Mouse (Mus musculus) left cerebral cortex, postnatal 36 days (tissue): ENCODE results near the gene Chil1. TPM values are rescaled to one million over a fixed set of nuclear protein-coding genes. Genes with fewer than 3 reads are reported as not detected.

Experiments used
- DNase-seq, 2 experiments: peaks; one replicate each; pipeline ENCODE4 v3.0.0; 2021 to 2022; ENCODE audit warnings: low spot score in 2 of 2, mixed read lengths in 1 of 2
- intact Hi-C: fragments of 180-260 bp; cut with DNase I; formaldehyde crosslinking; loops from one replicate; pipeline ENCODE4 v1.15.1; 2025
- total RNA-seq, 2 experiments: library from RNA; stranded (reverse); gene quantifications; 2 replicates each; pipeline ENCODE4 v1.2.3; 2021

Chil1 gene
- total RNA-seq, 2 experiments from 2014 or later, result 12.0 to 12.4 TPM

- intact Hi-C loops, result no loop called here
- DNase-seq, result no peak
Measured at GRCm38 (mm10) chr1:134167416-134168305, 14.3 kb upstream of the Chil1 start.

GRCm38 (mm10) chr1:134168567-134168966, 13.4 kb upstream of the Chil1 start:
- DNase-seq, result no peak
- intact Hi-C loops, result no loop called here

DNA sequence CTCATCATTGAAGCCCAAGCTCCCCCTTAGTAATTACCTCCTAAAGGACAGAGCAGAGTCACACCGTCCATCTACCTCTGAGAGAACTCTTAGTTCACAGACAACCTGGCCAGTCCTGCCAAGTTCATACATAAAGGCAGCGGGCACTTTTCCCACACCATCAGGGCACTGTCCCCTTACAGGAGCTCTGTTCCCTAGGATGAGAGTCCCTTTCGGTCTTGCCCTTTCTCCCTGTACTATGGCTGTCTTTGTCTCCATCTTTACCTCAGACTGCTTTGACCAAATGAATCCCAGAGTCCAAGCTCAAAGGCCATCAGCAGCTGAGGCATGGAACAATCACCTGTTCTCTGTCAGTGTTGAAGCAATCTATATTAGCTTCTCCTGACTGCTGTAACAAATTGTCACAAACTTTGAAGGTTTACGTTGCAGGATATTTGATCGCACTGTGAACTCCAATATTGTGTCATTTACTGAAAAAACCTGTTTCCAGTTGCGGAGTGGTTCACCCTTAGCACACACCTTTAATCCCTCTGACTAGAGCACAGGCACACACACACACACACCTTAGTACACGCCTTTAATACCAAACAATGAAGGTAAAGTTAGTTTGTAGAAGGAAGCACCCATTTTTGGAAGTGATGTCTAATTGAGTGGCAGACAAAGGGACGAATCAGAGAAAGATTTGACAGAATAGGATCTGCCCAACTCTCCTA, 12.8 kb upstream of the Chil1 start:
- no peak for DNase-seq
- intact Hi-C loops, result no loop called here

DNA sequence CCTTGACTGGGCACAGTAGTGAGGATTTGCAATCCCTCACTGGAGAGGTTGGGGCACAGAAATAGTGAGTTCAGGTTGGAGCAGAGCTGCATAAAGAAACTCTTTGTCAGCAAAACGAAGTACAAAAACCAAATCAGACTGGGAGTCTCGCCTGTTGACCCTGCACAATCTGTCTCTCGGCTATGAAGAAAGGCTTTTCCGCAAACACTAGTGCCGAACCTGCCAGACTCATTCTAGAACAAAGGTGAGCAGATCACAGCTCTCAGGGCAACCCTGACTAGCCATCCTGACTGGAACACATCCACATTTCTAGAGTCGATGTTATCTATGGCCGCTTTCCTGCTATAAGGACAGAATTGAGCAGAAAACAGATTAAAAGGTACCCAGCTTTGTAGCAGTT, 8.9 kb upstream of the Chil1 start:
- DNase-seq, result no peak
- intact Hi-C loops, result no loop called here

DNA sequence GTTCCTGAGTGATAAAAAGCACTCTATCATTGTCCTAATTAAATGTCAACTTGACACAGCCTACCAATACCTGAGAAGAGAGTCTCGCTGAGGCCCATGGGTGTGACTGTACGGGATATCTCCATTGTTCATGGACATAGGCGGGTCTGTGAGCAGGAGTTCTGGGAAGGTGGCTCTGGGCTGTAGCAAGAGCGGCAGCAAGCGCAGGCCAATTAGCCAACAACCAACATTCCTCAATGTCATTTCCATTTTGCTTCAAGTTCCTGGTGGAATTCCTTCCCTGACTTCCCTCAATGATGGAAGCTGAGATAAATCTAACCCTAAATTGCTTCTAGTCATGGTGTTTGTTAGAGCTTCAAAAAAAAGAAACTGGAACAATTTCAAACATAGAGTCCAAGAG, 4.0 kb upstream of the Chil1 start:
- DNase-seq, result no peak
- intact Hi-C loops, result no loop called here

GRCm38 (mm10) chr1:134184089-134184488, 2.1 kb downstream of the Chil1 start:
- intact Hi-C loops, result no loop called here
- no peak for DNase-seq

DNA sequence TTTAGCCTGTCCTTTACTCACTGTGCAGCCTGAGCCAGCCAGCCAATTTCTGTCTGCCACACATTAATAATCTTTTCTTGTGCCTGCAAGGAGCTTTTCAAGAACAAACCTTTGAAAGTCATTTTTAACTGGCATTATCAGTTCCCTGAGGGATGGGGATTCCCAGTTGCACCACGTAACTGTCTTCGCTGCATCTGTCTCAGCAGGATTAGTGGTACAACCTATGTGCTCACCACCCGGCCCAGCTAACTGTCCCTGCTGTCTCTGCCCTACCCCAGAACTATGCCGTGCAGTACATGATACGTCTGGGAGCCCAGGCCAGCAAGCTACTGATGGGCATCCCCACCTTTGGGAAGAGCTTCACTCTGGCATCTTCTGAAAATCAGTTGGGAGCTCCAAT, 6.2 kb downstream of the Chil1 start:
- intact Hi-C loops, result no loop called here

GRCm38 (mm10) chr1:134188989-134189729, 7.2 kb downstream of the Chil1 start:
- DNase-seq, result no peak
- intact Hi-C loops, result no loop called here

More for the DNA sequence above, 6.2 kb downstream of the Chil1 start:
- no peak for DNase-seq

DNA sequence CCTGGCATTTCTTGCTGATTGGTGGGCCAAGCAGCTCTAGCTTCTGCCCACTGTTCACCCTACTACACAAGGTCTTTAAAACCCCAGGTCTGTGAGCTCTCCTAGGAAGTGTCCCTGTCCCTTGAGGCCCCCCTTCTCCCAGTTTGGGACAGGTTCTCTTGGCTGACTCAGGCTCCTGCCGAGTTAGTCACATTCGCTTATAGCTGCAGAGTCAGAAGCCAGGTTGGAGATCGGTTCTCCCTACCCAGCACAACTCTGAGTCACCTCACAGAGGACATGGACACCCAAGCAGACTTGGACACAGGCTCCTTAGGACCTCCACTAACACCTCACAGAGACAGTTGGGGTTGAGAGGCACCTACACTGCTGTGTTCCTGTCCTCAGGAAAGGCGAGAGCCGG, 9.2 kb downstream of the Chil1 start:
- intact Hi-C loops, result no loop called here
- no peak for DNase-seq

DNA sequence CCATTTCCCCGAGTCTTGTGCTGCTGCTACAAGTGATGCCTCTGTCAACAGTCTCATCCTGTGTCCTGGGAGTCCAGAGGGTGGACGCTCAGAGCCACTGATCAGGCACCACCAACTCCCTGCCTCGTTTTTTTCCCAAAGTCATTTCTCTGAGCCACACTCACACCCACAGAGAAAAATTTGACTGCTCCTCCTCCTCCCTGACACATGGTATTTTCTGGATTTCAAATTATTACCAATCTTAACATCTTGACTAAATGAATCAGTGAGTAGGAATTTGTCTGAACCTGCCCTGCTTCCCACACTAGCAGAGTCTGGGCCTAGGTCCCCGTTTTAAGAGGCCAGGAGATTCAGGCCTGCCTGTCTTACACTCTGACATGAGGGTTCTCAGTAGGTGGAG, 10.0 kb downstream of the Chil1 start:
- intact Hi-C loops, result no loop called here
- DNase-seq, result no peak

GRCm38 (mm10) chr1:134193126-134193525, 11.2 kb downstream of the Chil1 start, which contains the start of gene Mybph:
TSS of gene Mybph (plus strand) at chr1:134193448.
- no peak for DNase-seq
- intact Hi-C loops, result no loop called here

GRCm38 (mm10) chr1:134193674-134194197, 11.8 kb downstream of the Chil1 start:
- no peak for DNase-seq
- intact Hi-C loops, result no loop called here

DNA sequence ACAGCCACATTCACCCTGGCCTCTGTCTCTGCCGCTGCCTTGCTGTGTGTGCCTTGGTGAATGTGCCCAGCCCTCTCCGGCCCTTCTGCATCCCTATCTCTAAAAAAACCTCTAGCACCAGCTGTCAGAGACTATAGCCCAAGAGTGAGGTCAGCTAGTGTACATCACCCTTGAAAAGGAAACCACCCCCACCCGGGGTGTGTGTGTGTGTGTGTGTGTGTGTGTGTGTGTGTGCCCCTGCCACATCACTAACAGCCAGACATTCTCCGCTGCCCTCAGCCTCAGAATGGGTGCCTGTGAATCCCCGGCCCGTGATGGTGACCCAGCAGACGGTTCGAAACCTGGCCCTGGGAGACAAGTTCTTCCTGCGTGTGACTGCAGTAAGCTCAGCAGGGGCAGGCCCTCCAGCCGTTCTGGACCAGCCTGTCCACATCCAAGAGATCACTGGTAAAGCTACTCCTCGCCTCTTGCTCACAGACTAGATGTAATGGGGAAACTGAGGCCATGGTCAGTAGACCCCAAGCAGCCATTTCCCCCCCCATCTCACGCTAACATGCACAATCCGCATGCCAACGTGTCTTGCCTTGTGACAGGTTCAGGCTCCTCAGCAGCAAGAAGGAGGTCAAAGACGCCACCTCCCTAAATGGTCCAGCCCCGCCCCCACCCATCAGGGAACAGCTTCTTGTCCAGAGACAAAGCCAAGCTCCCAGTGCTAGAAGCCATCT, 12.5 kb downstream of the Chil1 start:
- intact Hi-C loops, result loop anchor here (5.0 kb wide), 2 partner anchors 42 to 138 kb away; partner anchors contain the start of gene Ppfia4
- DNase-seq, result no peak

GRCm38 (mm10) chr1:134195117-134195516, 13.1 kb downstream of the Chil1 start:
- intact Hi-C loops, result loop anchor here (5.0 kb wide), 2 partner anchors 43 to 137 kb away; partner anchors contain the start of gene Ppfia4

GRCm38 (mm10) chr1:134195571-134195970, 13.6 kb downstream of the Chil1 start:
- DNase-seq, result peak in 1 of 2 experiments; percentile 55
- intact Hi-C loops, result loop anchor here (5.0 kb wide), 2 partner anchors 43 to 137 kb away; partner anchors contain the start of gene Ppfia4

More at GRCm38 (mm10) chr1:134195117-134195516, 13.1 kb downstream of the Chil1 start:
- DNase-seq, result no peak

GRCm38 (mm10) chr1:134195979-134196378, 14.0 kb downstream of the Chil1 start:
- intact Hi-C loops, result loop anchor here (5.0 kb wide), 2 partner anchors 44 to 136 kb away; partner anchors contain the start of gene Ppfia4
- DNase-seq, result no peak

DNA sequence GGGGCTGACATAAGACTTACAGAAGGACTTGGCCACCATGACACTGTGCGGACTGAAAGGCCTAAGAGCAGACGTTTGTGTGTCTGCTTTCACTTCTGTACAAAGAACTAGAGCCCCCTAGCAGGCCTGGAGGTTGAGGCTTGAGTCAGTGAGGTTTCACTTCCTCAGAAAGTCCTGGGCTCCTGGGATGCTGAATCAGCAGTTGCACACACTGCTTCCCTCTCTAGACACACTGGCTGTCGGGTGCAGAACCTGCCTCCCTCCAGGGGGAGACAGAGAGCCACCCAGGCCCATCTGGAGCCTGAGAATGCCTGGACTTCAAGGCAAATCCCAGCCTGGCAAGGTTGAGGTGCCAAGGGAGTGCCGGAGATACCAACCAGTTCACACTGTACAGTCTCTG, 14.4 kb downstream of the Chil1 start:
- intact Hi-C loops, result loop anchor here (5.0 kb wide), 2 partner anchors 44 to 136 kb away; partner anchors contain the start of gene Ppfia4
- DNase-seq, result peak; percentile 76 to 80

DNA sequence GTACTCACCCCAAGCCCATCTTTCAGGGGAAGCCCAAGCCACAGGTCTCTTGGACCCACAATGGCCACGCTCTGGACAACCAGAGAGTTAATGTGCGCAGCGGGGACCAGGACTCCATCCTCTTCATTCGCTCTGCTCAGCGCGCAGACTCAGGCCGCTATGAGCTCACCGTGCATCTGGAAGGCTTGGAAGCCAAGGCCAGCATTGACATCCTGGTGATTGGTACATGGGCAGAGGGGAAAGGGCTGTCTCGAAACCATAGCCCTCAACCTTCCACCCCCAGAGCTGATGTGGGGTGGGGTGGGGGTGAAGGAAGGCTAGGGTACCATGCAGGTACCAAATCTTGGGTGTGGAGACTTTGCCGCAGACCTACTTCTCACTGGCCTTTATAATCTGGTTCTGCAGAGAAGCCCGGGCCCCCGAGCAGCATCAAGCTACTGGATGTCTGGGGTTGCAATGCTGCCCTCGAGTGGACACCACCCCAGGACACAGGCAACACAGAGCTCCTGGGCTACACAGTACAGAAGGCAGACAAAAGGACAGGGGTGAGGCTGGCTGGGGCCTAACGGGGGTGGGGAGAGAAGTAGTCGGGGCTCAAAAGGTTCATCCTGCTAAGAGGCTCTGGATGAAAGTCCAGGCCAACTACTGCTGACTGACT, 15.5 kb downstream of the Chil1 start:
- intact Hi-C loops, result loop anchor here (5.0 kb wide), 2 partner anchors 45 to 135 kb away; partner anchors contain the start of gene Ppfia4
- DNase-seq, result no peak
